Mouse (Mus musculus): ENCODE data around the gene Znrf1.
A peak's percentile ranks its signal among the peaks of the same experiment; 100 is the strongest.

Znrf1 gene

DNA sequence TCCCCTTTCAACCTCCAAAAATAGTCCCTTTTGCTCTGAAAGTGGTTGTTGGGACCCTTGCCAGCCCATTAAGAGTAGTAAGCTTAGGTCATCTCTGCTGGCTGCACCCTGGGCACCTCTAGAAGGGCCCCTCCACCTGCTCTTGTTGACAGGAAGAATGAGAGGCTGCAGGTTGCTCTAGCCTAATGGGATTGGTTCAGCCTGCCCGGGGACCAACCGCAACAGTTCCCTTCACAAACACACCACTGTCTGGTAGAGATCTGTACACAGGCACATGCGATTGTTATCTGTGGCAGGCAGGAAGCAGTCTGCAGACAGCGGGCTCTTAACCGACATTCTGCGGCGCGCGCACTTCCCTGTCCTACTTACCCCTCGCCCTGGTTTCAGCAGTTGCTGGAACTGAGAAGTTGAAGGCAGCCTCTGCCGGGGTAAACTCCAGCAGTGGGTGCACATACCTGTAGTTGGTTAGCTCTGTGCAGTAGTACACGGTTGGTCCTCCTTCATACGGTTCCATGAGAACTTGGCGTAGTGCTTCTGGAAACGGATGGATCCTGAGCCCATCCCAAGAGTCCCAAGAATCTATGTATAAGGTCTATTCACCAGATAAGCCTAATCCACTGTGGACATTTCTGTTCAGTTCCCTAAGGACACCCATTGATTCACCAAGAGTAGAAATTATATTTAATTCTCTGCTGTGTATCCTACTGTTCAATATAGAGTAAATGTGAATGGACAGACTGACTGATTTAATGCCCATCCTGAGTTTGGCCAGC lies 60.0 kb downstream of the Znrf1 start:
- DNase-seq (ENCODE audit: inconsistent age in 2 of 2, low spot score in 1 of 2) = peak; percentile 46 to 64

DNA sequence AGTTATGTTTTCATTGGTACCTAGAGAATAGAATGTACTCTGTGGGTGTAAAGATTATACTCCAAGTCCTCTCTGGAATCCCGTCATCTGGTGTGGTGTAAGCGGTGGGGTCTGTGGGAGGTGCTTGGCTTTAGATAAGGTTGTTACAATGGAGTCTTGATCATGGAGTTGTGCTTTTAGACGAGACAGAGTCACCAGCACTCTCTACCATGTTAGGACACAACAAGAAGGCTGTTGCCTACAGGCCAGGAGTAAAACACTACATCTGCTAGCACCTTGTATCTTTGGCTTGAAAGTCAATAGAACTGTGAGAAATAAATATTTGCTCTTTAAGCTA lies 60.6 kb downstream of the Znrf1 start:
- no peak for DNase-seq (ENCODE audit: inconsistent age in 2 of 2, low spot score in 1 of 2)

DNA sequence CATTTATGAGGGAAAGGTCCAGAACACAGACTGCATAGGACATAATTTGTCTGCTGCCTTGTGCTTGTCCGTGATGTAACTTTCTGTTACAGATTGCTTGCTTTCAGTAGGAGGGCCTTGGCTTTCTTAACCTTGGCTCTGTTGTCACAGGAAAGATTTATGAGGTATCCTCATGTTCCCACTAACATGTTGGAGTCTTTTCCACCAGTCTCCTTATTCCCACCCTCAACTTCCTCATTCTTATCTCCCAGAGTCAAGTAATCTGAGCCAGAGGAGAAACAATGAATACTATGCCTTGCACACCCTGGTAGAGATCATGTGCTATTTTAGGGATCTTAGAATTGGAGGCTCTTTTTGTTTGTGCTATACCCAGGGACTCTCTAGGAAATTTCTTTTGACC lies 61.4 kb downstream of the Znrf1 start:
- peak; percentile 62 to 89 for DNase-seq (ENCODE audit: inconsistent age in 2 of 2, low spot score in 1 of 2)

DNA sequence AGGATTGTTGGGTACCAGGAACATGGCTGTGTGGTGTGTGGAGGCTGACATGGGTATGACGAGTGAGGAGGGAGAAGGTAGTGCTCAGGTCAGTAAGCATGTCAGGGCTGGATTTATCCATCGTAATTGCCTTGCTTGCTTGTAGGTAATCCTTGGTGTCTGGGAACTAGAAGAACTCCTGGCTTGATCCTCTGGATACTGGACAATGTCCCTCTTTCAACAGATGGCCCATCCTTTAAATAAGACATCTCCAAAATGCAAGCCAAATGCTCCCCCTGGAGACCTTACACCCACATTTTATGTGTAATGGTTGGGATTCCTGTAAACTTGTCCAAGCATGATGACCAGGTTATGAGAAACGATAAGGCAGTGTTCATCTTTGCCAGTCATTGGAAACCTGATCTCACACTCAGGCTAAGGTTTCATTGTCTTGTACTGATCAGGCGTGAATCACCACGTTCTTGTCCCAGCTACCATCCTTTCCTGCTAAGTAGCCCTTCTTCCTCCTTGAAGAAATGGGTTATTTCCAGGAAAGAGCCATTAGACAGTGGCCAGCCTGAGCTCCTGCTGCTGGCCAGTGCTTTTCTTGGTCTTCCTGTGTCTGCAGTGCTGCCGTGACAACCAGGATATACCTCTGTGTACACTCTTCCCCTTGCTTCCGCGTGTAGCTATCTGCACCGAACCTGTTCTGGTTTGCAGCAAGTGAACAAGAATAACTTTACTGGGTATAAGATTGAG lies 64.0 kb downstream of the Znrf1 start:
- no peak for DNase-seq (ENCODE audit: inconsistent age in 2 of 2, low spot score in 1 of 2)

DNA sequence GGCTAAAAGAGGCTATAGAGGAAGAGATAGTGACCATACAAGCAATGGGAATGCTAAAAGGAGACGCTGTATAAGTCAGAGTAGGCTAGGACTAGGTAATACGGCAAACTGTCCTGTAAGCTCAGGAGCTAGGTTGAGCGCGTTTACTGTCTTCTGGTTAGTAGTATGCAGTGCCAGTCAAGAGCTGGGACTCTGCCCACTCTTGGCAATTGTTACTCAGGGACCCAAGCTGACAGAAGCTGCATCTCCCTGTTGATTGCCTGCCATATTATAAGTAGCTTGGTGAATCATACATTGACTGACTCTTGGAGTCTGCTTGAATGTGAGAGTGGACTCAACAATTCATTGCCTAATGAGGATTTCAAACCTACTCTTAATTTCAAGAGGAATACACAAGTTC lies 66.2 kb downstream of the Znrf1 start:
- DNase-seq (ENCODE audit: inconsistent age in 2 of 2, low spot score in 1 of 2) = no peak

DNA sequence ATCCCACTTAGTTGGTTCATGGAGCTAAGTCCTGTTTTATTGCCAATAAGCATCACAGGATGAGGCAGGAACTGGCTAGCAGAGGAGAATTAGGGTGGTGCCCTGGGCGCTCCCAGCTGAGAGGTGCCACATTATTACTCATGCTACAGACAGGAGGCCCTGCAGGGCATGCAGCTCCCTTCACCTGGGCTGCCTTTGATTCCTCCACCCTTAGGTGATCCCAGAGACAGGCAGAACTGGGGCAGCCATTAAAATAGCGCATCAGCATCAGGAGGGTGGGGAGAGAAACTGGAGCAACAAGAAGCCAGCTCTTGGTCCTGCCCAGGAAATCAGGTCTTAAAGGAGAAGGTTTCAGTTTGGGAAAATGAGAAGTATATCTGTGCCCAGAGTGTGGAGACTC lies 69.1 kb downstream of the Znrf1 start:
- DNase-seq (ENCODE audit: inconsistent age in 2 of 2, low spot score in 1 of 2) = no peak

DNA sequence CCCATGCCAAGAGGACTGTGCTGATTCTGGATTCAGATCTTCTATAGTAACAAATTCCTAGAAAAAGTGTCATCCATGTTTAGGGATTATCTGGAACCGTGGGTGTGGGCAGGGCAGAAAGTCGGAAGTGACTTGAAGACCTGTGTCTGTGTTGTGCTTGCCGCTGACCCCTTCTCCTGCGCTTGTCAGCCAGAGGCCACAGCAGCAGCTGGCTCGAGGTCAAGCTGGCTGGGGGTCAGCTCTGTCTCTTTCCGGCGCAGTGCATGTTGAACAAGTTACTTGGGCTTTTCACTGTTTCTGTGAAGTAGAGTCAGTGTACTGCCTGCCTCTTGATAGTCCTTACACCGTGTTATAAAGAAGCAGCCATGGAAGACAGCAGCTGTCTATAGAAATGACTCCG lies 71.1 kb downstream of the Znrf1 start:
- DNase-seq (ENCODE audit: inconsistent age in 2 of 2, low spot score in 1 of 2) = peak in 1 of 2 experiments; percentile 64

DNA sequence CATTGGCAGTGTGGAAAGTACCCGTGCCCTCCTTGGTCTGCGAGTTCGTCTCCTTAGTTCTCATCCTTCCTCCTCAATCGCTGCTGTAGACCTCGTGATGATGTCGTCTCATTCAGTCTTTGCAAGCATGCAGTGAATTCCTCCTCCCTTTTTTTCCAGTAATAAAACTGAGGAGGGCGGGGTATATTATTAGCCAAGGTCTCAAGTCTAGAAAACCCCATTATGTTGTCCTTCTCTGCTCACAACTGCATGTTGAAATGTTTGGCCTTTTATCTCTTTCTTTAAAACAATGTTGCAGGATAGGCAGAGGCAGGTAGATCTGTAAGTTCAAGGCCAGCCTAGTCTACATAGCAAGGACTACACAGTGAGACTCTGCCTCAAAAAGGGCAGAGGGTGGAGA lies 71.5 kb downstream of the Znrf1 start:
- DNase-seq (ENCODE audit: inconsistent age in 2 of 2, low spot score in 1 of 2) = peak in 1 of 2 experiments; percentile 51

DNA sequence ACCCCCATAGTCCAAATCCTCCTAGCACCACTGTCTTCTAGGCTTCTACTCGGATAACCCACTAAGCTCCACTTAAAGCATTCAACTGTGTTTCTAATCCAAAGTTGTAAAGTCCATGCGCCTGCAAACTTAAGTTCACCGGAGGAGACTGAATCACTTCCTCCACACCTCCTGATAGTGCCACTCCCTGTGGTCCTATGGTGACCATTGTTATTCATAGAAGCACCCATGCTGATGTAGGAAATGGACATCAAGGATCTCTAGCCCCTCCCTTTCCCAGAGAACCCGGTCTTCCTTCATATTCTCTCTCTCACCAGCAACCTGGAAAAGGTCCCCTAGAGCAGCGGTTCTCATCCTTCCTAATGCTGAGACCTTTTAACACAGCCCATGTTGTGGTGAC lies 77.3 kb downstream of the Znrf1 start:
- no peak for DNase-seq (ENCODE audit: inconsistent age in 2 of 2, low spot score in 1 of 2)

DNA sequence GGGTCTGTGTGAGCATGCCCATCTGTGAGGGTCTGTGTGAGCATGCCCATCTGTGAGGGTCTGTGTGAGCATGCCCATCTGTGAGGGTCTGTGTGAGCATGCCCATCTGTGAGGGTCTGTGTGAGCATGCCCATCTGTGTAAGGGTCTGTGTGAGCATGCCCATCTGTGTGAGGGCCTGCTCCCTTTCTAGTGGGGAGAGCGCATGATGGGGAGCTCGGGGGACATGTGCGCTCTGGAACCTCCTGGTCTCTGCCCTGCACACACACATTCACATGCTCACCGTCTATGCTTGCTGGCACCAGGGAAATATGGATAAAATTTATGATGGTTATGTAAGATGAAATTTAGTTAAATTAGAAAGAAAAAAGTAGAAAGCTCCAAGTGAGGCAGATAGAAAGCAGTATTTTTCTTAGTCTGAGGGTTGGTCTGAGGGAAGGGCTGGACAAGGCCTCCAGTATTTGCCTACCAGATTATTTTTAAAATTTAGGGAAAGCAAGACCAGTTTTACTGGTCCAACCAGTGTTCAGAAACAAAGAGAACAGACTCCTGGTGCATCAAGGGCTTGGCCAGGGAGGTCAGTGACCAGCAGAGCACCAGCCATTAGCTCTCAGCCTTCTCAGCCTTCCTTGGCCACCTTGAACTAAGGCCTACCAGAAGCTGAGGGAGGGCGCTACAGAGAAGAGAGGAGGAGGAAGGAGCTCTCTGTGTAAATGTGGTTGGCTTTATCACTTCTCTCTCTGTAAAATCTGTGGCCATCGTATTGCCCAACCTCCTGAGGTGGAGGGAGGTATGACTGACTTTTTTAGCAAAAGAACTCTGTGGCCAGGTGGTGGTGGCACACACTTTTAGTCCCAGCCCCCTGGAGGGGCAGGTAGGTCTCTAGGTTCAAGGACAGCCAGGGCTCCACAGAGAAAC lies 79.1 kb downstream of the Znrf1 start:
- DNase-seq (ENCODE audit: inconsistent age in 2 of 2, low spot score in 1 of 2) = no peak

DNA sequence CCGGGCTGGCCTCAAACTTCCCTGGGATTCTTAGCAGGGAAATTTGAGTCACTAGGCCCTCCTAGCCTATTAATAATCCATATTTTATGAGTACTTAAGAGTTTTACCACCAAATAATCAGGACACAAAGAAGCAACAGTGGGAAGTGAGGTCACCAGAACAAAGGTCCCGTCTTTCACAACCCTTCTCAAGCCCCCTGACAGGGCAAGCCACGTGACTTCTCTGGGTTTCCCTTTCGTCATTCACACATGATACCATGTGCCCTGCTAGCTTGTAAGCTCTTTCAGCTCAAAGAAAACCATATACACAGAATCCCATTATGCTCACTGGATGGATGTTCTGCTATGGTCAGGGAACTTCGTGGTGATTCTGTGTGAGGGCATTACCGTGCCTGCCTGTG lies 81.9 kb downstream of the Znrf1 start:
- peak in 1 of 2 experiments; percentile 43 for DNase-seq (ENCODE audit: inconsistent age in 2 of 2, low spot score in 1 of 2)

DNA sequence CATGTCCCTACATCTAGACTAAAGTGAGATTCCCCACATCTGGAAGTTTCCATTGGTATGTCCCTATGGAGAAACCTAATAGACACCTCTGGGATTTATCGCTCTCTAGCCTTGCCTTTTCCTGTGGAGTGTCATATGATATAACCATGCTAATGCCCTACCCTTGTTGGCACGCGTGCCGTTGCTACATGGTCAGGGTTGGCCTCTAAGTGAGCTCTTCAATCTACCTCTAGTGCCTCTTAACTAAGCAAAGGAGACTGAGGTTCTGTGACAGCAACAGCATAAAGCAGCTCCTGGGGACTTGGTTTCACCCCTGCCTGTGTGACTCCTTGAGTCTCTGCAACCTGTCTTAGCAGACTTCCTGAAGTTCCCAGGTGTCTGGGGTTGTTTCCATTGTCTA lies 82.4 kb downstream of the Znrf1 start:
- DNase-seq (ENCODE audit: inconsistent age in 2 of 2, low spot score in 1 of 2) = peak in 1 of 2 experiments; percentile 29

DNA sequence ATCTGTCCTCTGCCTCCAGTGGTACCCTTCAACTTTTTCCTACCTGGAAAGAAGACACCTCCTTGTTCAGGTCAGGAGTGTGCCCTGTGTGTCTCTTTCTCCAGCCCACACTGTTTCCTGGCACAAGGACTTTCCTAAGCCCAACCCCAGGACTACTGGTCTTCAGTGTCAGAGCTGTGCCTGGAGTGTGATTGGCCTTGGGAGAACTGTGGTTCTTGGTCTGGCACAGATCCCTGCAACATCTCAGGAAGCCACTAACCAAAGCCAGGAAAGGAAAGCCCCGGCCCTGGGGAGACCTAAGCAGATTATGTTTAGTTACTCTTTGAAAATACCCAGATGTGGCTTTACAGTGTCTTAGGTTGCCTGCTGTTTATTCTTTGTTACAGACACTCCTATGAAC lies 84.0 kb downstream of the Znrf1 start:
- peak; percentile 67 to 88 for DNase-seq (ENCODE audit: inconsistent age in 2 of 2, low spot score in 1 of 2)

DNA sequence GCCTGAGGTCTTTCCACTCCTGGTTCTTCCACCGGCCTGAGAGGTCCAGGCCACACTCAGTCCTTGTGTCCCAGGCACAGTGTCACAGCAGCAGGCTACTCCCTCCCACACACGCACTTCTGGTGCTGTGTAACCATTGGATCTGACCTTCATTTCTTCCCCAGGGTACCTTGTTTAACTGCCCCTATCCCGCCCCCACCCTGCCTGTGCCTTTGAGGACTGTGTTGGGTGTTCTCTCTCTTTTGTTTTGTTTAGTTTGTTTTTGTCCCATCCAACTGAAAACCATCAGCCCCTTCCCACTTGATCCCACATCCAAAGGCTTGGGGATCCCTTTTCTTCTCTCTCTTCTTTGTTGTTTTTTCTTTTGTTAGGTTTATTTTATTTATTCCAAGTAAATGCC lies 86.2 kb downstream of the Znrf1 start:
- no peak for DNase-seq (ENCODE audit: inconsistent age in 2 of 2, low spot score in 1 of 2)

DNA sequence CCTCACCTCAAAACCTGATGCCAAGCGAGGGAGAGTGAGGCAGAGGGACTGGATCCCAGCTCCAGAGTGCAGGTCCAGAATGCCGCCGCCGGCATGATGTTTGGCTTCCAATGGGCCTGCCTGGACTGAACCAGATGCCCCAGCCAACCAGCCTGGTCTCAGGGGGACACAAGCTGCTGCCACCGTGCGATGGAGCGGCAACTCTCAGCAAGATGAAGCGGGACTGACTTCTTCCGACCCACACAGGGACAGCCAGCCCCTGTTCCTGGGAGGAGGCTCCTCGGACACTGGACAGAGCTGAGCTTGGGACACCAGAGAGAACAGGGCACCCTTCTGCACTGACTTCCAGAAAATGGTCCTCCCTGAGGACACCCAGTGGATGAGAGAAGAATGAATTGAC lies 86.7 kb downstream of the Znrf1 start:
- peak in 1 of 2 experiments; percentile 28 for DNase-seq (ENCODE audit: inconsistent age in 2 of 2, low spot score in 1 of 2)

DNA sequence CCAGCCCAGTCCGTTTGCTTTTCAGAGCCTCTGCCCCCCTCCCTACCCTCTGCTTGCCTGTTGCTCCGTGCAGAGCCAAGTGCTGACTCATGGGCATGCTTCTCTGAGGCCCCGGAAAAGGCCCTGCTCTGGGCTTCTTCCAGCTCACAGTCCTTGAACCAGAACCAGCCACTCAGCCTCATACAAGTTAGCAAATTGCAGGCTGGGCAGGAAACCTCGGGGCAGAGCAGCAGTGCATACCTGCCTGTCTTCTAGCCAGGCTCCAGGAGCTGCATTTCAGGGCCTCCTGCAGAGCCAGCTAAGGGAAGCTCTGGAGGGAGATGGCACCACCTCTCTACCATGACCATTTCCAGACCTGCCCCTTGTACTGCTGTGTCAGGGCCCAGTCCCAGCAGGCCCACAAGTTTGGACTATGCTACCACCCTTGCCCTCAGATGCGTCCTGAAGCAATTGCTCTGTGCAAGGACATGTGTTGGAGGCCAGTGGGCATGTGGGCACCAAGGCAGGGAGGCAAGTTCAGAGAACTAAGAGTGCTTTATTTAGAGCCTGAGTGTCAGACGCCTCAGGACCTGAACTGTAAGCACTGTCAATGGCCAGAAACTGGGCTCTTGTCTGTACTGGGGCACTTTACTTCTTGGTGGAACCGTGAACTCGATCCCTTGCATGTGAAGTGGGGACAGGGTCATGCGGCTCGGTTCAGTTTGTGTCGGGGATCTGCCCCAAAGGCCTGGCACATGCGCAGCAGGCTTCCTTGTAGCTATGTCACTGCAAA lies 88.4 kb downstream of the Znrf1 start:
- DNase-seq (ENCODE audit: inconsistent age in 2 of 2, low spot score in 1 of 2) = peak; percentile 94 to 96

DNA sequence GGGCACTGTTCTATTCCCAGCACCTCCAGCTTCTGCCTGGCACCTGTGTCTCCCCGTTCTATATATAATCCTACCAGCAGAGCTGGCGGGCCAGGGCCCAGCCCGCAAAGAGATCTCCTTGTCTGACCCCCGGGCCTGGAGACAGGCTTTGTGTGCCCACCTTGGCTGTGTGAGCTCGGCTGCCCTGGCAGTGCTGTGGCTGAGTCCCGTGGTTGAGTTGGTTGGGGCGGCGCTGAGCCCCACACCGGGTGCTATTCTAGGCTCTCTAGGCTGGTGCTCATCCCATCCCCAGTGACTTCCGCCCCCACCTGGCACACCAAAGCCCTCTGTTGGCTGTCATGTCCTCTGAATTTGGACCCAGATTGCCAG lies 88.9 kb downstream of the Znrf1 start:
- DNase-seq (ENCODE audit: inconsistent age in 2 of 2, low spot score in 1 of 2) = peak in 1 of 2 experiments; percentile 44

DNA sequence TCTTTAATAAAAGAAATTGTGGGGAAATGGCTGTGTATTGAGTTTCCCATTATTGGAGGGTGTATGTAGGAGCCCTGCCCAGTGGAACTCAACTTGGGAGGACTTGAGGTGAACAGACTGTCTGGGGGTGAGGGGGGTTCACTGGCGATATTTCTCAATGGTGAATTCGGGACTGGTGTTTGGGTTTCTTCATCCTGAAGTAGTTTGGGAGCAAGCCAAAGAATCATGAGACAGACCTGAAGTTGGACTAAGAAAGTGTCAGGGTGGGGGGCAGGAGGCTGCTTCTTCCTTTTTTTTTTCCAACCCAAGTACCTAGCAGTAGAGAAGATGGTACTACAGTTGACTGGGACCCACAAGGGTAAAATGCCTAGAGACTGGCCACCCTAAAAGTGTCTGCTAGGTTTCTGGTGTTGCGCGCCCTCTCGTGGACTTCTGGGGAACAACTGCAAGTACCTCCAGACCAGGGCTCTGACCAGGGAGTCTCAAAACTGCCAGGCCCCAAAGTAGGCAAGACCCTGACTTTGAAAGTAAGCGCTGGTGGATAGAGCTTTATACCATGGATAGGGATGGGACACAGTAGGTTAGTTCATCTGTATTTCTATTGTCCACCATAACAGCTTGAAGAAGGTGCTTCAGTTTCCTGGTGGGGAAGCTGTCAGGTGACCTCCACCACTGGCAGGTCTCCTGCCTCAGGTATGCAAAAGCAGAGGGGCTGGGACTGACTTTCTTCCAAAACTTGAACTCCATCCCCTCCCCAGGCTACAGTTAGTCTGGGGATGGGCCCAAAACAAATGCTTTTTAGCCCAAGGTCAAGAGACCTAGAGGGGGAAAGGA lies 90.0 kb downstream of the Znrf1 start:
- DNase-seq (ENCODE audit: inconsistent age in 2 of 2, low spot score in 1 of 2) = peak; percentile 75 to 93

DNA sequence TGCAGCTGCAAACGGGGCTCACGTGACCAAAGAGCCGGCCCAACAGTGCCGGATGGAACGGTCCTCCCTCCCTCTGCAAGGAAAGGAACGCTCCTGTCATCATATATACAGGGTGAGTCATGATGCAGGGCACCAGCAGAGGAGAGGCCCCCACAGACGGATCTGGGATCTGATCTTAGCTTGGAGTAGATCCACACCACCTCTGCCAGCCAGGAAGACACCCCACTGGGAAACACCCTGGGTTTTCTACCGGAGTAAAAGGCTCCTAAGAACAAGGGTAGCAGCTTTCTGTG lies 90.6 kb downstream of the Znrf1 start:
- no peak for DNase-seq (ENCODE audit: inconsistent age in 2 of 2, low spot score in 1 of 2)

DNA sequence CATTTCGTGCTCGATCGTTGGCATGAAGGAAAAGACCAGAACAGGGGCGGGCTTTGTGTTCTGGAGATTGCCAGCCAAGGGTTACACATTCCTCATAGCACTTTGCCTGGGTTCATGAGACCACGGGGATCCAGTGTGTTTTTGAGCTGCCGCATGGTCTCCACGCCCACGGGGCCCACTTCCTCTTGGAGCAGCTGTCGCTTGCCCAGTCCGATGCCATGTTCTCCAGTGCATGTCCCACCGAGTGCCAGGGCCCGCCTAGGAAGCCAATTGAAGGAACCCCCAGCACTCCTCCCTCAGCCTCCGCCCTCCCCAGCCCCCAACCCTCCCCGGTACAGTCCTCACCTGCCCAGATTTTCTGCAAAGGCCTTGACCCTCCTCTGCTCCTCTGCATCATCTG lies 91.0 kb downstream of the Znrf1 start:
- DNase-seq (ENCODE audit: inconsistent age in 2 of 2, low spot score in 1 of 2) = no peak

Data from adrenal gland, adult (tissue).